Mouse (Mus musculus): ENCODE measurements around the gene Dcp1a.

The Dcp1a gene

GRCm38 (mm10) chr14:30557730-30558129 lies 78.4 kb downstream of the Dcp1a start:
- no peak for DNase-seq (ENCODE audit: extremely low read depth, insufficient read length, low spot score)

GRCm38 (mm10) chr14:30559321-30559850 lies 80.1 kb downstream of the Dcp1a start:
- no peak for DNase-seq (ENCODE audit: extremely low read depth, insufficient read length, low spot score)

- DNase-seq (ENCODE audit: extremely low read depth, insufficient read length, low spot score) = no peak
Measured at GRCm38 (mm10) chr14:30560803-30561389, 81.6 kb downstream of the Dcp1a start.

- DNase-seq (ENCODE audit: extremely low read depth, insufficient read length, low spot score) = no peak
Measured at GRCm38 (mm10) chr14:30561470-30562187, 82.3 kb downstream of the Dcp1a start.

GRCm38 (mm10) chr14:30562343-30562742 lies 83.0 kb downstream of the Dcp1a start:
- no peak for DNase-seq (ENCODE audit: extremely low read depth, insufficient read length, low spot score)

DNA sequence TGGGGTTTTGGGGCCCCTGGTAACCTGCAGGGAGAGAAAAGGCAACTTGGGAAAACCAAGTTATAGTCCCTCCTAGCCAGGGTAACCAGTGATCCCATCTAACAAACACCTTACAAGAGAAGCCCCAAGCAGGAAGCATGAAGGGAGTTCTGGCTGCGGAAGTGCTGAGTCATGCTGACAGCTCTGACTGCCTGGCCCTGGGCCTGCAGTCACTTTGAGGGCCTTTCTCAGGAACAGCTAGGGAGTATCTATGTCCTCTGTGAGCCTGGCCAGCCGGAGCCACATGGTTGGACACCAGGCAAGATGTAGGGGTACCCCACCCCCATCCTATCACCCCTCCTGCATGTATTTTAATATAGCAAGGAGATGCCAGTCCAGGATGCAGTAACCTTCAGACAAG lies 85.1 kb downstream of the Dcp1a start:
- peak; percentile 58 for DNase-seq (ENCODE audit: extremely low read depth, insufficient read length, low spot score)

- no peak for DNase-seq (ENCODE audit: extremely low read depth, insufficient read length, low spot score)
Measured at GRCm38 (mm10) chr14:30566317-30566716, 87.0 kb downstream of the Dcp1a start.

- DNase-seq (ENCODE audit: extremely low read depth, insufficient read length, low spot score) = no peak
Measured at GRCm38 (mm10) chr14:30568016-30568415, 88.7 kb downstream of the Dcp1a start.

DNA sequence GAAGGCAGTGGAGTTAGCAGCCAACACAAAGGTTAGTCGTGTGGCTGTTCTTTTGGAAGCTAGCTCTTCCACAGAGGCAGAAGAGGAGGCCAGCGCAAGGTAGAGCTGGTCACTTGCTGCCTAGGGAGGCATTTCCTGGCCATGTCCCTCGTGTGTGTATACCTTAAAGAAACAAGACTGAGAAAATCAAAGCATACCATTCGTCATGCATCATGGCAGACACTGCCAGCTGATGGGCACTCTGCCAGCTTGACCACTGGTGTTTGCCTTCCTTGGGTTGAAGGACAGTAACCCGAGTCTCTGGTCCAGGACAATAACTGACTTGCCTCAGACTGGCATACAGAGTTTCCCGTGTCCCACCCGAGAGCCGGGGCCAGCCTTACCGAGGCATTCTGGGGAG lies 91.0 kb downstream of the Dcp1a start:
- no peak for DNase-seq (ENCODE audit: extremely low read depth, insufficient read length, low spot score)

DNA sequence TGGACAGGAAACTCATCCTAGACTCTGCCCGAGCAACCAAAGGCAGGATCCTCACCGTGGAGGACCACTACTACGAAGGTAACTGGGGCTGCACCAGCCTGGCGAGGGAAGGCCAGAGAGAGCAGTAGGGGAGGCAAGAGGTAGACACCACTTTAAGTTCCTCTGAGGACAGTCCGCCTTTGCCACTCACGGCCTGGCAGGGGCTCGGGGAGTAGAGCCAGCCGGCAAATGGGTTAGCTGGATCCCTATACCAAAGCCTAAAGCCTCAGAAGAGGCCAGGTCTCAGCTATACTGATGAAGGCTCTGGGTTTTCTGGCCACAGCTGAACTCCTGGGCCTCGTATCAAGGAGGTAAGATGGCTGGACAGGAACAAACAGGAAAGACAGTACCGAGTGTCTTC lies 92.9 kb downstream of the Dcp1a start:
- no peak for DNase-seq (ENCODE audit: extremely low read depth, insufficient read length, low spot score)

- DNase-seq (ENCODE audit: extremely low read depth, insufficient read length, low spot score) = no peak
Measured at GRCm38 (mm10) chr14:30573235-30573634, 93.9 kb downstream of the Dcp1a start.

DNA sequence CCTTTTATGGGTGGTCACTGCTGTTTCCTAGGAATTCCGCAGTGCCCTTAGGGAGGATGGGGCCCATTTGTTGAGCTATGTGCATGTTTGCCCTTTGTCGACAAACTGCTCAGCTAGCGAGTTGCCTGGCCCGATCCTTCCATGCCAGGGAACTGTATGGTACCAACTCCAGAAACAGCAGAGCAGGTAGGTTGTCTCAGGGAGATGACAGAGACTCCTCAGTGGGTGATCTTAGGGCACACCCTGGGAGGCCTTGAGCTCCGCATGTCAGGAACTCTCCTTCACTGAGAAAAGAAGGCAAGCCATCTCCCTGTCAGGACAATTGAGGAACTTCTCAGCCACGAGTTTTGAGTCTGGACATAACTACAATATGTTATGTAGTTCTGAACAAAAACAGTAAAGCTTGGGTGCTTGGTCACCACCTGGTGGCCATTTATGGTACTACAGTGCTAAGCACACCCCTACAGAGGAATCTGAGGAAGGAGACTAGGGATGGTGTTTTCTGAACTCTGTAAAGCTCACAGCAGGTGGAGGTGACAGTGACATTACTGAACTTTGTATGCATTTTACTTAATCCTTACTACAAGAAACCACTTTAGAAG lies 94.7 kb downstream of the Dcp1a start:
- no peak for DNase-seq (ENCODE audit: extremely low read depth, insufficient read length, low spot score)

- no peak for DNase-seq (ENCODE audit: extremely low read depth, insufficient read length, low spot score)
Measured at GRCm38 (mm10) chr14:30575791-30576190, 96.5 kb downstream of the Dcp1a start.

DNA sequence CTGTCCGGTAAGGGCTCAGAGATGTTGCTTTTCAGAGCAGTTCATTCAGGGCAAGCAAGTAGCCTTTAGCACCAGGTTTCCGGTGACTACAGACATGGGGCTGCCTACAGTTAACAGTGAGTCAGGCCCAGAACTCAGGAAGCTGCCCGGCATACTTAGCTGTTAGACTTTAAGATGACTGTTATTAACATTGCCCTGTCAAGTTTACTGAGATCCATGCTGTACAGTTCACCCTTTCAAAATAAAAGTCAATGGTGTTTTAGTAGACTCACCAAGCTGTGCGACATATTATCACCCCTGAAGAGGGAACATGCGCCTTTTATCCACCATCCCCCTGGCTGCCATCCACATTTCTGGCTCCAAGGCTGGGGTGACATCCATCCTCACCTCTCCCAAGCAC lies 96.9 kb downstream of the Dcp1a start:
- no peak for DNase-seq (ENCODE audit: extremely low read depth, insufficient read length, low spot score)
